Mouse (Mus musculus) liver, embryonic 16.5 days (tissue): ENCODE measurements at regions not wholly inside any gene's neighbourhood (a gene's known extent, or its start where the extent isn't known, plus 50 kb on each side); places are given as distances from the start of the nearest gene placed in this dataset.

Experiments used
- ATAC-seq: fragments of 200-750 bp; cut with Nextera tagmentation; 2 replicates; pipeline ENCODE4 v1.8.0; 2017; ENCODE audit warnings: low read depth, mild to moderate bottlenecking, moderate number of reproducible peaks, moderate library complexity
- H3K27ac ChIP-seq: fragments of 300-500 bp; sonication (generic); 2 replicates; pipeline ENCODE4 v1.5.1; 2014; ENCODE audit warnings: mild to moderate bottlenecking, low read length
- H3K27me3 ChIP-seq: fragments of 300-500 bp; sonication (generic); 2 replicates; pipeline ENCODE4 v1.6.1; 2014; ENCODE audit warnings: low read depth, low read length, mixed read lengths; ENCODE audit not compliant: control insufficient read depth, insufficient read depth
- H3K36me3 ChIP-seq: fragments of 300-500 bp; sonication (generic); 2 replicates; pipeline ENCODE4 v1.6.1; 2014; ENCODE audit warnings: mild to moderate bottlenecking; ENCODE audit not compliant: control insufficient read depth, insufficient read depth
- H3K4me1 ChIP-seq: fragments of 300-500 bp; sonication (generic); 2 replicates; pipeline ENCODE4 v1.6.1; 2014; ENCODE audit warnings: low read depth, low read length, mixed read lengths; ENCODE audit not compliant: control insufficient read depth
- H3K4me2 ChIP-seq: fragments of 300-500 bp; sonication (generic); 2 replicates; pipeline ENCODE4 v1.6.1; 2014; ENCODE audit warnings: low read depth, low read length, mixed read lengths
- H3K4me3 ChIP-seq: fragments of 300-500 bp; sonication (generic); 2 replicates; pipeline ENCODE4 v1.5.1; 2014; ENCODE audit warnings: low read depth, mild to moderate bottlenecking, low read length
- H3K9ac ChIP-seq: fragments of 300-500 bp; sonication (generic); 2 replicates; pipeline ENCODE4 v1.6.1; 2014; ENCODE audit warnings: low read depth, low read length
- H3K9me3 ChIP-seq: fragments of 300-500 bp; sonication (generic); replicated peaks from 2 replicates; pipeline ENCODE4 v1.6.1; 2016; ENCODE audit warnings: low read length; ENCODE audit not compliant: control insufficient read depth
- WGBS: fragments of 180-500 bp; shearing (Covaris S2); extraction: QIAGEN DNeasy Blood & Tissue Kit; methylation state at CpG from one replicate; pipeline ENCODE4 v1.1.7; 2014; ENCODE audit not compliant: insufficient replicate concordance; 5-methylcytosine and 5-hydroxymethylcytosine counted together

DNA sequence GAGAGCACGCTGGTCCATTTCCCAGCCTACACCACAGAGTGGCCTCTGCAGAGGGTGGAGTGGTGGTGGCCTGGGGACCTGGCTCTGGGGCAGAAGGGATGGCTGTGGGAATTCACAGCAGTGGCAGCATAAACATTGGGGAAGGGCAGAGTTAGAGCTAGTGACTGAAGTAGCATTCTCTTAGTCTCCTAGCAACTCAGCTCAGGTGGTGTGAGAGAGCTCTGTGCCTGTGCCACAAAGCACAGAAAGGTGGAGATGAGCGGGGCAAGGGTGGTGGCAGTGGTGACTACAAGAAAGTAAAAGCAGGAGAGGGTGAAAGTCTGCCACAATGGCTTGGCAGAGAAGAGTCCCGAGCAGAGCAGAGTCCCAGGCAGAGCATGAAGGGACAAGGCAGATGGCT, 140.3 kb upstream of the Pfn2 start:
- Histone ChIP-seq H3K4me2 (no peak overlapping the region), H3K4me1 (no peaks in the 10 kb centered on the region), H3K27me3 (no peaks in the 10 kb centered on the region), H3K27ac (no peak overlapping the region), H3K9me3 (no peaks in the 10 kb centered on the region), H3K9ac (no peak overlapping the region), H3K36me3 (no peaks in the 10 kb centered on the region), H3K4me3 (no peak overlapping the region)
- WGBS: 63% methylated on average over 3 of the region's 3 CpGs
- ATAC-seq: no peak

GRCm38 (mm10) chr3:57990738-57991137, 142.9 kb upstream of the Pfn2 start:
- Histone ChIP-seq H3K27me3 (no peaks in the 10 kb centered on the region), H3K4me1 (no peaks in the 10 kb centered on the region), H3K4me2 (no peak overlapping the region), H3K4me3 (no peak overlapping the region), H3K9me3 (no peaks in the 10 kb centered on the region), H3K36me3 (no peaks in the 10 kb centered on the region), H3K9ac (no peak overlapping the region), H3K27ac (no peak overlapping the region)
- WGBS: 60% methylated on average over 1 of the region's 1 CpGs
- ATAC-seq: no peak

DNA sequence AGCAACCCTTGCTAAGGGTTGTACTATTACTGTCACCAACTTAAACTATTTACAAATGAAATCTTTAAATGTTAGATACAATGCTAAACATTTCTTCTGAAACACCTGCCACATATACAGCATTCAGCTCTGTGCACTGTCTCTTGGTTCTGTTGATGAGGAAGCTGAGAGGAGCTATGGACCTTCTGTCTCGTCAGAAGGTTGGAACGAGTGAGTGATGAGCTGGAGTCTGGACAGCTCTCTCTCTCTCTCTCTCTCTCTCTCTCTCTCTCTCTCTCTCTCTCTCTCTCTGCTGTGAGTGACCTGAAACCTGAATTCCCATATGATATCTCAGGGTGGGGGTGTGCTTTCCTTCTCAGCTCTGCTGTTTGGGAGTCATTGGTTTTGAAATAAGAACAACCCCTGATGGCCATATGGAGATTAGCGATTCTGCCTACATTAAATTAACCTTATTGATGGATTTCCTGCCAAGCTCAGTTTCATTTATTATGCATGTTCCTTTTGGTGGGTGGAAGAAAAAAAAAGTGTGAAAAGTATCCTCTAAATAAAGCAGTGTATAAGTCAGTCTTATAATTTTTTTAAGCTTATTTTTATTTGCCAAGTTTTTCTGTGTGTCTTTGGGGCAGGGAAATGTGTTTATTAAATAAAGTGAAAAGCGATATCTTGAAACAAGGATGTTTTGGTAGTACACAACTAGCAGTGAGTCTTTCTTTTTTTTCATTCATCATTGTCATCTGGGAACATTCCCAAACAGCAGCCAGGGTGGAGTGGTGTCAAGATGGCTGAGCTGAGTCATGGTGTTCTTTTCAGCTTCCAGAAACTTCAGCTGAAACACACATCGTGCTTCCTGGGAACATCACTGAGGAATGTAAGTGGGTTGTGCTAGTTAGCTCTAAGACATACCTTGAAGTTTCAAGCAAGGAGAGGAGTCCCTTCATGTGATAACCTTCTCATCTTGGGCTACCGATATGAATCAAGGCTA, 150.5 kb upstream of the Pfn2 start:
- Histone ChIP-seq H3K9me3 (no peaks in the 10 kb centered on the region), H3K4me1 (no peaks in the 10 kb centered on the region), H3K4me2 (no peak overlapping the region), H3K4me3 (no peak overlapping the region), H3K36me3 (no peaks in the 10 kb centered on the region), H3K9ac (no peak overlapping the region), H3K27ac (no peak overlapping the region), H3K27me3 (no peaks in the 10 kb centered on the region)
- 69% methylated on average over 6 of the region's 6 CpGs for WGBS
- no peak for ATAC-seq

GRCm38 (mm10) chr3:58002792-58003574, 155.1 kb upstream of the Pfn2 start:
- H3K4me2 ChIP-seq: no peak overlapping the region
- ATAC-seq: no peak
- H3K27ac ChIP-seq: no peak overlapping the region
- WGBS: 50% methylated on average over 7 of the region's 7 CpGs
- no peaks in the 10 kb centered on the region for H3K27me3 ChIP-seq
- no peak overlapping the region for H3K4me3 ChIP-seq
- no peak overlapping the region for H3K9ac ChIP-seq
- no peaks in the 10 kb centered on the region for H3K4me1 ChIP-seq
- H3K36me3 ChIP-seq: no peaks in the 10 kb centered on the region
- no peaks in the 10 kb centered on the region for H3K9me3 ChIP-seq

DNA sequence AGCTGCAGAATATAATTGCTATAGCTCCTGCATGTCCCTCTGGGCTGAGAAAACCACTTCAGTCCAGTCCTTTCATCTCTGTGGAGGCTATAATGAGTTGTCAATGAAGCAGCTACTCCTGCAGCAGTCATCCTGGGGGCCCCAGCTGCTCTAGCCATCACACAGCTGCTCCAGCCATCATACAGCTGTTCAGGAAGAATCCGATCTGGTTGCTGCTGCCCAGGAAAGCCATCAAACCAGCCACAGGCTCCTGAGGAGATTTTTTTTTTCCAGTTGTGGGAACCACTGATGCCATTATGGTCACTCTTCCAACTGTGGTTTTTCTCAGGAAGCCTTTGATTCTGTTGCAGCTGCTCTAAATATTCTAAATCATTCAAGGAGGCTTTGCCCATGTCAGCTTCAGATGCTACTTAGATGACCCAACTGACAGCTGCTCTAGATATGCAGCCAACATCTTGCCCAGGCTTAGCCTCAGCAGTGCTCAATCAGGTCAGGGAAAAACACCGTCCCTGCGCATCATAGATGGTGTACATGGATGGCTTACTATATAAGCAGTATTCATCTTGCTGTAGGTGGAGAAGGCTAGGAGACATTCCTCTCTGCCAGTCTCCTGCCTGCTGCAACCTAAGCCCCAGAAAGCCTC, 177.0 kb upstream of the Pfn2 start:
- Histone ChIP-seq H3K27me3 (no peaks in the 10 kb centered on the region), H3K4me2 (no peak overlapping the region), H3K9me3 (no peaks in the 10 kb centered on the region), H3K4me3 (no peak overlapping the region), H3K36me3 (no peaks in the 10 kb centered on the region), H3K9ac (no peak overlapping the region), H3K27ac (no peak overlapping the region), H3K4me1 (no peaks in the 10 kb centered on the region)
- ATAC-seq: no peak
- 57% methylated on average over 3 of the region's 3 CpGs for WGBS

GRCm38 (mm10) chr3:58049618-58050017, 201.7 kb upstream of the Pfn2 start:
- H3K9ac ChIP-seq: no peak overlapping the region
- 76% methylated on average over 1 of the region's 1 CpGs for WGBS
- no peak overlapping the region for H3K4me3 ChIP-seq
- H3K9me3 ChIP-seq: no peaks in the 10 kb centered on the region
- no peak overlapping the region for H3K4me2 ChIP-seq
- ATAC-seq: no peak
- no peaks in the 10 kb centered on the region; the same call in 1 of the 2 replicates for H3K4me1 ChIP-seq
- no peak overlapping the region for H3K27ac ChIP-seq
- no peaks in the 10 kb centered on the region for H3K36me3 ChIP-seq
- no peaks in the 10 kb centered on the region for H3K27me3 ChIP-seq

DNA sequence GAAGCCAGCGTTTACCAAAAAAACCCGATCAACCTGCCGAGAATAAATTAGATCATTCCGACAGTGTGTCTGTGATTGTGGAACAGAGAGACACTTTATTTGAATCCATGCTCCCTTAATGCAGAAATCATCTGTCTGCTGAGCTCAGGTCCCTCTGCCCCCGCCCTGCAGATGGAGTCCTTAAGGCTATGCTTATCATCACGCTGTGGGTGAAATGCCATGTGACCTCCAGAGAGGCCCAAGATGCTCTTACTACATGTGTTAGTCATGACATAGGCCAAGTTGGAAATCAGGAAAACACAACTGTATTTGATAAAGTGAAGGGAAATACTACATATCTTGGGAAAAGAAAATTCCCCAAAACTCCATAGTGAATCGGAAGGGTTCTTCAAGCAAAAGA, 206.8 kb upstream of the Pfn2 start:
- no peak overlapping the region for H3K9ac ChIP-seq
- H3K4me2 ChIP-seq: no peak overlapping the region
- 66% methylated on average over 7 of the region's 7 CpGs for WGBS
- H3K36me3 ChIP-seq: no peaks in the 10 kb centered on the region
- H3K4me1 ChIP-seq: peaks cover 12% of the 10 kb centered on the region
- no peaks in the 10 kb centered on the region for H3K27me3 ChIP-seq
- ATAC-seq: 0 out of 2 replicates have a peak, but pooled peaks have one; percentile 30
- H3K4me3 ChIP-seq: no peak overlapping the region
- no peak overlapping the region for H3K27ac ChIP-seq
- H3K9me3 ChIP-seq: no peaks in the 10 kb centered on the region

- H3K9ac ChIP-seq: no peak overlapping the region
- H3K4me2 ChIP-seq: no peak overlapping the region
- H3K27me3 ChIP-seq: no peaks in the 10 kb centered on the region
- ATAC-seq: no peak
- H3K4me3 ChIP-seq: no peak overlapping the region
- H3K4me1 ChIP-seq: peaks cover 12% of the 10 kb centered on the region
- WGBS: 79% methylated on average over 4 of the region's 4 CpGs
- H3K36me3 ChIP-seq: no peaks in the 10 kb centered on the region
- no peak overlapping the region for H3K27ac ChIP-seq
- no peaks in the 10 kb centered on the region for H3K9me3 ChIP-seq
These were observed 207.3 kb upstream of the Pfn2 start for GRCm38 (mm10) chr3:58055181-58055580.
